Mouse (Mus musculus): Measurements from ENCODE around the gene Dcakd. TPM values are rescaled to one million over a fixed set of nuclear protein-coding genes. Genes with fewer than 3 reads are reported as not detected.

Dcakd gene
- polyA plus RNA-seq, 1 experiment from 2014 or later, result 276 TPM

GRCm38 (mm10) chr11:103068884-103069283, 40.8 kb upstream of the Dcakd start:
- Histone ChIP-seq H3K9ac (ENCODE audit: low read length) (no peak overlapping the region), H3K9me3 (ENCODE audit: control insufficient read depth, low read length) (no peaks in the 10 kb centered on the region), H3K4me2 (ENCODE audit: low read depth, low read length, severe bottlenecking) (no peak overlapping the region), H3K27ac (ENCODE audit: low read depth, low read length) (no peak overlapping the region), H3K4me1 (replicated peaks; ENCODE audit: control insufficient read depth, insufficient read depth, low read length) (no peaks in the 10 kb centered on the region), H3K27me3 (ENCODE audit: control insufficient read depth, insufficient read depth, low read length) (no peaks in the 10 kb centered on the region), H3K36me3 (ENCODE audit: control insufficient read depth, insufficient read depth, low read length) (peaks cover 14% of the 10 kb centered on the region), H3K4me3 (ENCODE audit: low read depth, low read length) (no peak overlapping the region)
- DNase-seq (ENCODE audit: low spot score) (no peak), ATAC-seq (replicated peaks; ENCODE audit: low FRiP score) (no peak)
- 90% methylated on average over 11 of the region's 11 CpGs for WGBS

DNA sequence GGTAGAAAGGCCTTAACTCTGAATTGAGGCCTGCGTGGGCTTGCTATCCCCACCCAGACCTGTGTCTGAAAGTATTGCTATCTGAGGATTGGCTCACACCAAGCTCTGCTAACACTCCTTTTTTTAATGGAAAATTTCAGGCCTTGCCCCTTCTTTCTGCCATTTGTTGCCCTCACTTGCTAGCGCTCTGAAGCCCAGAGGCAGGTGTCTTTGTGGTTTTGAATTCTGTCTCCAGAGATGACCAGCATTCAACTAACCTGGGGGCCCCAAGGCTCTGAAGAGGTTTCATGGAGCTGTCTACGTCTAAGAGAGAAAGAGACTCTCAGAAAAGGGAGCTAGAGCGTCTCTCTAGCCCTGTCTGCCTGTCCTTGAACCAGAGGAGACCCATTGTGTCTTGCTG, 40.1 kb upstream of the Dcakd start:
- no peak overlapping the region for H3K9ac ChIP-seq (ENCODE audit: low read length)
- H3K9me3 ChIP-seq (ENCODE audit: control insufficient read depth, low read length), result no peaks in the 10 kb centered on the region
- no peak overlapping the region for H3K27ac ChIP-seq (ENCODE audit: low read depth, low read length)
- ATAC-seq (replicated peaks; ENCODE audit: low FRiP score), result no peak
- H3K27me3 ChIP-seq (ENCODE audit: control insufficient read depth, insufficient read depth, low read length), result no peaks in the 10 kb centered on the region
- H3K4me3 ChIP-seq (ENCODE audit: low read depth, low read length), result no peak overlapping the region
- no peak overlapping the region for H3K4me2 ChIP-seq (ENCODE audit: low read depth, low read length, severe bottlenecking)
- no peaks in the 10 kb centered on the region for H3K4me1 ChIP-seq (replicated peaks; ENCODE audit: control insufficient read depth, insufficient read depth, low read length)
- H3K36me3 ChIP-seq (ENCODE audit: control insufficient read depth, insufficient read depth, low read length), result peaks cover 14% of the 10 kb centered on the region
- 94% methylated on average over 4 of the region's 4 CpGs for WGBS
- no peak for DNase-seq (ENCODE audit: low spot score)

GRCm38 (mm10) chr11:103067457-103068001, 39.4 kb upstream of the Dcakd start:
- Histone ChIP-seq H3K4me3 (ENCODE audit: low read depth, low read length) (no peak overlapping the region), H3K4me2 (ENCODE audit: low read depth, low read length, severe bottlenecking) (no peak overlapping the region), H3K9me3 (ENCODE audit: control insufficient read depth, low read length) (no peaks in the 10 kb centered on the region), H3K27ac (ENCODE audit: low read depth, low read length) (no peak overlapping the region), H3K27me3 (ENCODE audit: control insufficient read depth, insufficient read depth, low read length) (no peaks in the 10 kb centered on the region), H3K4me1 (replicated peaks; ENCODE audit: control insufficient read depth, insufficient read depth, low read length) (no peaks in the 10 kb centered on the region), H3K9ac (ENCODE audit: low read length) (no peak overlapping the region), H3K36me3 (ENCODE audit: control insufficient read depth, insufficient read depth, low read length) (peaks cover 14% of the 10 kb centered on the region)
- WGBS, result 89% methylated on average over 8 of the region's 8 CpGs
- DNase-seq (ENCODE audit: low spot score) (no peak), ATAC-seq (replicated peaks; ENCODE audit: low FRiP score) (no peak)

- Histone ChIP-seq H3K4me2 (ENCODE audit: low read depth, low read length, severe bottlenecking) (no peak overlapping the region), H3K4me3 (ENCODE audit: low read depth, low read length) (no peak overlapping the region), H3K9me3 (ENCODE audit: control insufficient read depth, low read length) (no peaks in the 10 kb centered on the region), H3K4me1 (replicated peaks; ENCODE audit: control insufficient read depth, insufficient read depth, low read length) (no peaks in the 10 kb centered on the region), H3K9ac (ENCODE audit: low read length) (no peak overlapping the region), H3K36me3 (ENCODE audit: control insufficient read depth, insufficient read depth, low read length) (peaks cover 14% of the 10 kb centered on the region), H3K27me3 (ENCODE audit: control insufficient read depth, insufficient read depth, low read length) (no peaks in the 10 kb centered on the region), H3K27ac (ENCODE audit: low read depth, low read length) (no peak overlapping the region)
- WGBS, result 95% methylated on average over 6 of the region's 6 CpGs
- DNase-seq (ENCODE audit: low spot score) (no peak), ATAC-seq (replicated peaks; ENCODE audit: low FRiP score) (no peak)
Observed at GRCm38 (mm10) chr11:103067051-103067361, 38.9 kb upstream of the Dcakd start.

DNA sequence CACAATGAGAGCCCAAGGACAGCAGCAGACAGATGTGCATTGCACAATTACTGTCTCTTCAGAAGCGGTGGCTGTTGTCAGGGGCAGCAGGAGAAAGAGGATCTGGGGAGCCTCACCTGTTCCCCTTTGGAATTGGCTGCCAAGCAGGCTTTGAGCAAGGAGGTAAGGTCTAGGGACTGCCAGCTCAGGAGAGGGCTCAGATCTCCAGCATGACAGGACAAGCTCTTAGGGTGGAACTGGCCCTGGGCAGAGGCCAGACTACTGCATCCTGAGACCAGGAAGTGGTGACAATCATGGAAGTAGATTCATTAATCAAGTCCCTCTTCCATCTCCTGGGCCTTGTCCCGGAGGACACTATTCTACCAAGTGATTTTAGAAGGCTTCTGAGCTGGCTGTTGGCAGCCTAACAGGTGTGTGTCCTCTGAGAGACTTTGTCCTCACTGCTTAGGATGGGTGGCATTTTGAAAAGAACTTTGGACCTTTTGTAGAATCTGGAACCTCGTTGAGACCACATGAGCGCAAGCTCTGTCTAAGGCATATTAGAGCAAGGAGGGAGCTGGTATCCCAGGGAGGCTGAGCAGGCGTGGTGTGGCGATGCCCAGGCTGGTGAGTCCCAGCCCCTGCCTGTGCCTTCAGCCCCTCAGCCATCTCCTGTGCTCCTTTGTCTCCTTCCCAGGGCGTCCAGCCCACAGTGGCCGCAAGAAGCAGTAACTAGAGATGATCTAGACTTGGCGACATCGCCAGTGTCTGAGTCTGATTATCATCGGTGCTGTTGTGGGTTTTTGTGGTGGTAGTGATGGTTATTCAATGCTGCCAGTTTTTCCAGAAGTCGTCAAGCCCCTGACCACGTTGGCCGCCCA, 38.3 kb upstream of the Dcakd start:
- no peak for DNase-seq (ENCODE audit: low spot score)
- H3K27ac ChIP-seq (ENCODE audit: low read depth, low read length), result no peak overlapping the region
- H3K36me3 ChIP-seq (ENCODE audit: control insufficient read depth, insufficient read depth, low read length), result peaks cover 14% of the 10 kb centered on the region
- no peak overlapping the region for H3K9ac ChIP-seq (ENCODE audit: low read length)
- no peaks in the 10 kb centered on the region for H3K27me3 ChIP-seq (ENCODE audit: control insufficient read depth, insufficient read depth, low read length)
- H3K4me2 ChIP-seq (ENCODE audit: low read depth, low read length, severe bottlenecking), result no peak overlapping the region
- no peaks in the 10 kb centered on the region for H3K9me3 ChIP-seq (ENCODE audit: control insufficient read depth, low read length)
- no peaks in the 10 kb centered on the region for H3K4me1 ChIP-seq (replicated peaks; ENCODE audit: control insufficient read depth, insufficient read depth, low read length)
- WGBS, result 97% methylated on average over 14 of the region's 14 CpGs
- H3K4me3 ChIP-seq (ENCODE audit: low read depth, low read length), result no peak overlapping the region
- ATAC-seq (replicated peaks; ENCODE audit: low FRiP score), result no peak

- no peaks in the 10 kb centered on the region for H3K9me3 ChIP-seq (ENCODE audit: control insufficient read depth, low read length)
- no peaks in the 10 kb centered on the region for H3K27me3 ChIP-seq (ENCODE audit: control insufficient read depth, insufficient read depth, low read length)
- H3K9ac ChIP-seq (ENCODE audit: low read length), result no peak overlapping the region
- no peaks in the 10 kb centered on the region for H3K4me1 ChIP-seq (replicated peaks; ENCODE audit: control insufficient read depth, insufficient read depth, low read length)
- H3K4me3 ChIP-seq (ENCODE audit: low read depth, low read length), result no peak overlapping the region
- DNase-seq (ENCODE audit: low spot score) (no peak), ATAC-seq (replicated peaks; ENCODE audit: low FRiP score) (no peak)
- H3K36me3 ChIP-seq (ENCODE audit: control insufficient read depth, insufficient read depth, low read length), result peaks cover 8% of the 10 kb centered on the region; the same call in 1 of the 2 replicates
- H3K4me2 ChIP-seq (ENCODE audit: low read depth, low read length, severe bottlenecking), result no peak overlapping the region
- H3K27ac ChIP-seq (ENCODE audit: low read depth, low read length), result no peak overlapping the region
- 84% methylated on average over 3 of the region's 3 CpGs for WGBS
Observed at GRCm38 (mm10) chr11:103058499-103059085, 30.5 kb upstream of the Dcakd start.

DNA sequence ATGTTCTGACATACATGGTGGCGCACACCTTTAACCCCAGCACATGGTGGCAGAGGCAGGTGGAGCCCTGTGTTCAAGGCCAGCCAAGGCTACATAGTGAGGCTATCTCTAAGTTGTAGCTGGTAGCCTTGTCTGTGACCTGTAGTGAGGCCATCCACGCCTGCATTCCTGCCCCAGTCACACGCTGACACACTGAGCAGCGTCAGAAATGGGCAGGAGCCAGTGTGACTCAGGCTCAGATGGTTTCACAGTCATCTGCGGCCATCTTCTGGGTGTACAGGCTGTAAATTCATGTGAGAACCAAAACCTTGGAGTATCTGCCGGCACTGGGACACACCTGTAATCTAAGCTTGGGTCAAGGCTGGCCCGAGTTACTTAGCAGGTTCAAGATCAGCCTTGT, 28.5 kb upstream of the Dcakd start:
- Histone ChIP-seq H3K36me3 (ENCODE audit: control insufficient read depth, insufficient read depth, low read length) (peaks cover 8% of the 10 kb centered on the region; the same call in 1 of the 2 replicates), H3K27me3 (ENCODE audit: control insufficient read depth, insufficient read depth, low read length) (no peaks in the 10 kb centered on the region), H3K4me3 (ENCODE audit: low read depth, low read length) (no peak overlapping the region), H3K9ac (ENCODE audit: low read length) (no peak overlapping the region), H3K4me1 (replicated peaks; ENCODE audit: control insufficient read depth, insufficient read depth, low read length) (no peaks in the 10 kb centered on the region), H3K4me2 (ENCODE audit: low read depth, low read length, severe bottlenecking) (no peak overlapping the region), H3K27ac (ENCODE audit: low read depth, low read length) (no peak overlapping the region), H3K9me3 (ENCODE audit: control insufficient read depth, low read length) (no peaks in the 10 kb centered on the region)
- 96% methylated on average over 7 of the region's 7 CpGs for WGBS
- no peak for ATAC-seq (replicated peaks; ENCODE audit: low FRiP score)
- DNase-seq (ENCODE audit: low spot score), result no peak

- H3K9ac ChIP-seq (ENCODE audit: low read length), result no peak overlapping the region
- no peaks in the 10 kb centered on the region for H3K27me3 ChIP-seq (ENCODE audit: control insufficient read depth, insufficient read depth, low read length)
- 51% methylated on average over 6 of the region's 6 CpGs for WGBS
- no peaks in the 10 kb centered on the region for H3K4me1 ChIP-seq (replicated peaks; ENCODE audit: control insufficient read depth, insufficient read depth, low read length)
- no peak overlapping the region for H3K4me2 ChIP-seq (ENCODE audit: low read depth, low read length, severe bottlenecking)
- no peak overlapping the region for H3K4me3 ChIP-seq (ENCODE audit: low read depth, low read length)
- no peak overlapping the region for H3K27ac ChIP-seq (ENCODE audit: low read depth, low read length)
- H3K9me3 ChIP-seq (ENCODE audit: control insufficient read depth, low read length), result no peaks in the 10 kb centered on the region
- DNase-seq (ENCODE audit: low spot score), result peak; percentile 84
- ATAC-seq (replicated peaks; ENCODE audit: low FRiP score), result no peak
- peaks cover 8% of the 10 kb centered on the region; the same call in 1 of the 2 replicates for H3K36me3 ChIP-seq (ENCODE audit: control insufficient read depth, insufficient read depth, low read length)
Observed at GRCm38 (mm10) chr11:103054798-103055197, 26.7 kb upstream of the Dcakd start.

All from forebrain, embryonic 11.5 days (tissue).